Mouse (Mus musculus) hematopoietic stem cell, adult 5-6 weeks (primary cell): ENCODE measurements around the gene Sec24d. TPM values are rescaled to one million over a fixed set of nuclear protein-coding genes. Genes with fewer than 3 reads are reported as not detected.

Experiments used
- total RNA-seq: library from RNA; stranded (forward); fragments of 172-1452, 232-1000 nt; gene quantifications from 2 replicates; pipeline ENCODE4 v1.2.3, GENCODE M21; 2017

The Sec24d gene
- total RNA-seq, 1 experiment from 2014 or later = 19.0 TPM

Other genes with a start within 250 kb of the Sec24d start
- gene Myoz2, start 232.4 kb upstream of the Sec24d start, total RNA-seq = not detected in 2 replicates
- gene Synpo2, start 31.3 kb upstream of the Sec24d start, total RNA-seq = 4.1 and 6.6 TPM in 2 replicates
- 32.3 and 54.1 TPM in 2 replicates for gene Mettl14, start 118.7 kb downstream of the Sec24d start, total RNA-seq
- not detected in 2 replicates for gene Prss12, start 179.5 kb downstream of the Sec24d start, total RNA-seq